Comparison of ENCODE assay signal across 17 mouse cellular contexts in genomic region chr9:121919027-121919501, GRCm38 (mm10). TPM values are rescaled to one million over a fixed set of nuclear protein-coding genes. Genes with fewer than 3 reads are reported as not detected.
DNase-seq lines count a peak whose midpoint lies in the region; TF ChIP-seq lines count a peak whose summit lies in the region.
"Had no signal": no experiment of that assay in that cellular context is flagged by ENCODE, and none has a peak within 500 bp of the region (broad histone marks: within the 10 kb centered on the region; RNA-seq: fewer than 3 reads in every experiment).

No protein-coding gene starts in this region.

- no peak for TF ChIP-seq CTCF in gastrocnemius, adult 2 months (IDR thresholded peaks at IDR 0.05)

- intact Hi-C loops in gastrocnemius, adult 2 months (cut with DNase I), result no loop called here

- peak; percentile 61 to 85 for DNase-seq in adrenal gland, adult (ENCODE audit: inconsistent age in 2 of 2, low spot score in 1 of 2)
- DNase-seq in adrenal gland, postnatal 4 days (ENCODE audit: low spot score in 2 of 2), result no peak
- DNase-seq in lung, postnatal 36 days, result peak; percentile 46
- DNase-seq in lung, postnatal 4 days, result no peak
- DNase-seq in gonadal fat pad, adult 2 months (ENCODE audit: low read depth), result peak; percentile 96
- DNase-seq in splenic B cell, adult 2 months (ENCODE audit: low read depth, low spot score), result peak; percentile 79
- DNase-seq in gastrocnemius, adult 2 months, result no peak
- DNase-seq in thymus, postnatal 36 days, result no peak
- DNase-seq: cerebellum, postnatal 10 days had no signal

- no peaks in the 10 kb centered on the region for H3K27me3 ChIP-seq in splenic B cell, adult 2 months (ENCODE audit: control insufficient read depth, insufficient read depth, low read length, poor library complexity, severe bottlenecking)
- H3K27me3 ChIP-seq: embryonic facial prominence, embryonic 13.5 days; forebrain, embryonic 13.5 days; hindbrain, embryonic 15.5 days had no signal

- no peaks in the 10 kb centered on the region for H3K36me3 ChIP-seq in splenic B cell, adult 2 months (ENCODE audit: control insufficient read depth, insufficient read depth, low read length, poor library complexity, severe bottlenecking)
- H3K36me3 ChIP-seq: embryonic facial prominence, embryonic 13.5 days; hindbrain, embryonic 15.5 days had no signal

- no peak overlapping the region for H3K4me3 ChIP-seq in gastrocnemius, adult 2 months
- H3K4me3 ChIP-seq: embryonic facial prominence, embryonic 13.5 days; forebrain, embryonic 13.5 days; hindbrain, embryonic 15.5 days had no signal

- no peak overlapping the region for H3K27ac ChIP-seq in gastrocnemius, adult 2 months
- H3K27ac ChIP-seq: embryonic facial prominence, embryonic 13.5 days; forebrain, embryonic 13.5 days; hindbrain, embryonic 15.5 days; liver, embryonic 14.5 days had no signal

RNA-seq across cellular contexts. Expression of gene Cyp8b1, which starts 3.0 kb away (rescaled TPM):
- 10 to 100 TPM in 1 of 2 experiments, under 1 TPM in 1; 0.92 to 12.2 TPM for total RNA-seq in adrenal gland, postnatal 4 days (2021)
- 0.15 and 0.16 TPM in 2 replicates for polyA plus RNA-seq in gonadal fat pad, adult 2 months (2012; rRNA removed)
- not detected for total RNA-seq in gastrocnemius, adult 2 months (2021)
- total RNA-seq: heart, adult 8-10 months; left cerebral cortex, postnatal 14 days had no signal
- polyA plus RNA-seq: brain, embryonic 14.5 days; embryonic facial prominence, embryonic 13.5 days; forebrain, embryonic 13.5 days; hindbrain, embryonic 15.5 days; testis, adult 2 months had no signal

RNA-seq across cellular contexts. Expression of gene Ackr2, which starts 20.9 kb away (rescaled TPM):
- 1 to 10 TPM in 1 of 2 experiments, under 1 TPM in 1; 0.90 to 1.6 TPM for total RNA-seq in adrenal gland, postnatal 4 days (2021)
- polyA plus RNA-seq in gonadal fat pad, adult 2 months (2012; rRNA removed), result 3.0 and 3.3 TPM in 2 replicates
- total RNA-seq in gastrocnemius, adult 2 months (2021), result 1 to 10 TPM; 1.2 to 3.6 TPM
- polyA plus RNA-seq: embryonic facial prominence, embryonic 13.5 days had no signal

RNA-seq across cellular contexts. Expression of gene Fam198a, which starts 31.7 kb away (rescaled TPM):
- 1 to 10 TPM; 6.8 to 8.4 TPM for total RNA-seq in adrenal gland, postnatal 4 days (2021)
- 3.7 and 4.0 TPM in 2 replicates for polyA plus RNA-seq in gonadal fat pad, adult 2 months (2012; rRNA removed)
- total RNA-seq in gastrocnemius, adult 2 months (2021), result 1 to 10 TPM in 1 of 2 experiments, under 1 TPM in 1; 0.97 to 1.6 TPM

Comparison
In these comparisons a context has a peak if more than half of its experiments do, and no peak if none do; other contexts are left out.
1. DNase-seq: peak in adrenal gland, adult (2 of 2), lung, postnatal 36 days (single experiment), gonadal fat pad, adult 2 months (single experiment) and splenic B cell, adult 2 months (single experiment); none in adrenal gland, postnatal 4 days (0 of 2), lung, postnatal 4 days (0 of 2), gastrocnemius, adult 2 months (single experiment) and thymus, postnatal 36 days (0 of 2).